Mouse (Mus musculus) forebrain, postnatal 0 days (tissue): ENCODE data around the gene Cyp1a1. TPM values are rescaled to one million over a fixed set of nuclear protein-coding genes. Genes with fewer than 3 reads are reported as not detected.

ENCODE experiments used
- ATAC-seq: fragments of 200-750 bp; cut with Nextera tagmentation; 2 replicates; pipeline ENCODE4 v1.8.0; 2017; ENCODE audit warnings: mild to moderate bottlenecking, moderate library complexity
- DNase-seq: peaks from one replicate; pipeline ENCODE4 v3.0.0-alpha.2; 2015
- H3K27ac ChIP-seq: fragments of 300-500 bp; sonication (generic); 2 replicates; pipeline ENCODE4 v1.5.1; 2014; ENCODE audit warnings: low read depth, mild to moderate bottlenecking, antibody characterized with exemption, low read length, moderate library complexity, mixed read lengths
- H3K27me3 ChIP-seq: fragments of 300-500 bp; sonication (generic); 2 replicates; pipeline ENCODE4 v1.6.1; 2014; ENCODE audit warnings: mild to moderate bottlenecking, low read length, mixed read lengths; ENCODE audit not compliant: insufficient read depth
- H3K36me3 ChIP-seq: fragments of 300-500 bp; sonication (generic); 2 replicates; pipeline ENCODE4 v1.6.1; 2014; ENCODE audit warnings: mild to moderate bottlenecking, moderate library complexity; ENCODE audit not compliant: insufficient read depth
- H3K4me1 ChIP-seq: fragments of 300-500 bp; sonication (generic); 2 replicates; pipeline ENCODE4 v1.6.1; 2014; ENCODE audit warnings: antibody characterized with exemption; ENCODE audit not compliant: insufficient read depth
- H3K4me2 ChIP-seq: fragments of 300-500 bp; sonication (generic); 2 replicates; pipeline ENCODE4 v1.6.1; 2014; ENCODE audit warnings: low read depth, mild to moderate bottlenecking, moderate library complexity
- H3K4me3 ChIP-seq: fragments of 300-500 bp; sonication (generic); 2 replicates; pipeline ENCODE4 v1.5.1; 2014; ENCODE audit warnings: low read depth, low read length, mixed read lengths
- H3K9ac ChIP-seq: fragments of 300-500 bp; sonication (generic); 2 replicates; pipeline ENCODE4 v1.6.1; 2014; ENCODE audit warnings: mild to moderate bottlenecking
- H3K9me3 ChIP-seq: fragments of 300-500 bp; sonication (generic); 2 replicates; pipeline ENCODE4 v1.6.1; 2016; ENCODE audit warnings: low read length
- CTCF ChIP-seq: sonication (generic); IDR thresholded peaks from 2 replicates; pipeline ENCODE4 v1.5.1; 2016; ENCODE audit warnings: antibody characterized with exemption, control low read depth, low read depth
- WGBS: fragments of 180-500 bp; shearing (Covaris S2); extraction: QIAGEN DNeasy Blood & Tissue Kit; methylation state at CpG from one replicate; pipeline ENCODE4 v1.1.7; 2014; 5-methylcytosine and 5-hydroxymethylcytosine counted together
- polyA plus RNA-seq: library from polyadenylated mRNA; unstranded; fragments of >200 nt; fragmentation: Nextera tagmentation; extraction: Ambion mirVana; gene quantifications from 2 replicates; pipeline ENCODE4 v1.2.1, GENCODE M21; 2015
- total RNA-seq: library from RNA; depleted of rRNA; stranded (reverse); fragments of >200 nt; gene quantifications from 2 replicates; pipeline ENCODE4 v1.2.3, GENCODE M21; 2014

Gene Cyp1a1
- total and polyA plus RNA-seq, 2 experiments from 2014 or later: 0.42 to 0.67 TPM

DNA sequence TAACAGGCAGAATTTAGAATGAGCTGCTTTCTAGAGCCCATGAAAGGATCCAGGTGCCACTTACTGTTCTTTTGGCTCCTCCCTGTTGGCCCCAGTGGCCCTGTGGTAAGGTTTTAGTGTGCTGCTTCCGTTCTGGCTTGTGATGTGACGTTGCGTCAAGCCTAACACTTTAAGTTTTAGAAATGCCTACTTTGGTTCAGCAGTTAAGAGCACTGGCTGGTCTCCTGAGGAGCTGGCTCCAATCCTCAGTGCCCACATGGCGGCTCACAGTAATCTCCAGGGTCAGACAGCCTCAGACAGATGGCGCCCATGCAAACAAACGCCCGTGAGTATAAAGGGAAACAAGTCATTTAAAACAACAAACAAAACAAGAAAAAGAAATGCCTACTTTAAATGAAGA, 30.7 kb downstream of the Cyp1a1 start:
- ATAC-seq (no peak), DNase-seq (no peak)
- no peak overlapping the region for H3K27ac ChIP-seq
- H3K27me3 ChIP-seq: no peaks in the 10 kb centered on the region
- H3K4me2 ChIP-seq: no peak overlapping the region
- H3K4me3 ChIP-seq: no peak overlapping the region
- WGBS: 50% methylated on average over 7 of the region's 7 CpGs
- no peak overlapping the region for H3K9ac ChIP-seq
- TF ChIP-seq CTCF: no peak
- no peaks in the 10 kb centered on the region for H3K4me1 ChIP-seq
- peaks cover 38% of the 10 kb centered on the region for H3K36me3 ChIP-seq
- H3K9me3 ChIP-seq: no peaks in the 10 kb centered on the region

DNA sequence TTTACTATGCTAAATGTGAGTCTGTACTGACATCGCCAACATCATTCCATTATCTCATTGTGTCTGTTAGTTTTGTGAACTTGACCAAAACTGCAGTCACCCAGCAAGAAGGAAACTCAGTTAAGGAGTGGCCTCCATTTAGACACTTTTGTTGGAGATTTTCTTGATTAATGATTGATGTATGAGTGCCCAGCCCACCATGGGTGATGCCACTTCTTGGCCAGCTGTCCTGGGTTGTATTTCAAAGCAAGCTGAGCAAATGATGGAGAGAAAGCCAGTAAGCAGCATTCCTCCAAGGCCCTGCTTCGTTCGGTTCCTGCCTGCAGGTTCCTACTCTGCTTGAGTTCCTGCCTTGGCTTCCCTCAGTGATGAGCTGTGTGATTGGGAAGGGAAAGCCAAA, 33.0 kb downstream of the Cyp1a1 start:
- Histone ChIP-seq H3K9ac (no peak overlapping the region), H3K4me1 (no peaks in the 10 kb centered on the region), H3K4me2 (no peak overlapping the region), H3K36me3 (peaks cover 20% of the 10 kb centered on the region), H3K27me3 (no peaks in the 10 kb centered on the region), H3K27ac (no peak overlapping the region), H3K4me3 (no peak overlapping the region), H3K9me3 (no peaks in the 10 kb centered on the region)
- ATAC-seq: no peak
- no peak for DNase-seq
- TF ChIP-seq CTCF: no peak
- WGBS: 92% methylated on average over 3 of the region's 3 CpGs

DNA sequence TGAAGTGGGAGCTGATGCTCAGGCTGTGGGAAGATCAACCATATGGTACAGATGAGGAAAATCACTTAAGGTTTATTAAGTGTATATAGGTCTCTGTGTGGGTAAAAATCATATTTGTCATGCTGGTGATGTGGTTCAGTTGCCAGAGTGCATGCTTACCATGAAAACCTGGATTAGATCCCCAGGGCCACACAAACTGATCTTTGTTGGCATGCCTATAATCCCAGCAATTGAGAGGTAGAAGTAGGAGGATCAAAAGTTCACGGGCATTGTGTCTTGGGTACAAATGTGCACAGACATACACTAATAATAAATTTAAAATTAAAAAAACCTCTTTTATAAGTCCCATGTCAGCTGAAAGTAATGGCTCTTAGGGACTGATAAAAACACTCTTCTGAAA, 34.6 kb downstream of the Cyp1a1 start:
- Histone ChIP-seq H3K4me1 (no peaks in the 10 kb centered on the region), H3K27me3 (no peaks in the 10 kb centered on the region), H3K4me3 (no peak overlapping the region), H3K9ac (no peak overlapping the region), H3K9me3 (no peaks in the 10 kb centered on the region), H3K4me2 (no peak overlapping the region), H3K36me3 (peaks cover 12% of the 10 kb centered on the region; the same call in 1 of the 2 replicates), H3K27ac (no peak overlapping the region)
- DNase-seq: no peak
- ATAC-seq: no peak
- 81% methylated on average over 1 of the region's 1 CpGs for WGBS
- TF ChIP-seq CTCF: no peak

DNA sequence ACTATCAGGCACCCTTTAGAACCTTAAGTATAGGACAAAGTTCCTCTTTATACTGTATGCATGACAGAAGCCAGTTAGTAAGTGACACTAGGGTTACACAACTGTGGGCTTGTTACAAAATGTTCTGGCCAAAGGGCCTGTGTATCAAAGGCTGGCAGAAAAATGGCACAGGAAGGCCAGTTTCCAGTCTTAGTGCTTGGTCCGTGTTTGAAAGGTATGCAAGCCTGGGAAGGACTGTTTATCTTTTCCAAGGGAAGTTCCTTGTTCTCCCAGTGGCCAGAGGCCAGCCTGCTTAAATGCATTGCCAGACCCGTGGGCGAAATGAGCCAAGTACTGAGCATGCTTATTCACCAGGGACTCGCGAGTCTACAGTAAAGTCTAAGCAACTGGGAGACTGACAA, 35.6 kb downstream of the Cyp1a1 start:
- no peaks in the 10 kb centered on the region for H3K27me3 ChIP-seq
- H3K9ac ChIP-seq: no peak overlapping the region
- DNase-seq (peak; percentile 68), ATAC-seq (peak; percentile 60)
- no peak overlapping the region for H3K4me2 ChIP-seq
- WGBS: 54% methylated on average over 5 of the region's 5 CpGs
- no peak for TF ChIP-seq CTCF
- H3K4me1 ChIP-seq: no peaks in the 10 kb centered on the region
- no peak overlapping the region for H3K4me3 ChIP-seq
- no peak overlapping the region for H3K27ac ChIP-seq
- H3K36me3 ChIP-seq: peaks cover 10% of the 10 kb centered on the region; the same call in 1 of the 2 replicates
- H3K9me3 ChIP-seq: no peaks in the 10 kb centered on the region

DNA sequence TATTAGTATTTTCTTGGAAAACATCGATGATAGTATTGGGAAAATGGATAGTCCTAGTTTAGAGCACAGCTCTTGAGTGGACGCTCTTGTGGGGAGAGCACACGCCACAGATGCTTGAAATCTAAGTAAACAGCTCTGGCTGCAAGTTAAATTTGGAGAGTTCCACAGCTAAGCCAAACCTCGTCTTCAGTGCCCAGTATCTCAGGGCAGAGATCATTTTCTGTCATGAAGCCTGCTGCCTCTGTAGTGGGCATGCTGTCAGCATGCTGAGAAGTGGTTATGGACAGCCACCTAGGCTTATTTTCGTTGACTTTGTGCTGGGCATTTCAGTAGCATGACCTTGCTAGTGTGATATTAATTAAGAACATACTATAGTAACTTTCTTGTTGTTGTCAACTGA, 36.1 kb downstream of the Cyp1a1 start:
- no peak for TF ChIP-seq CTCF
- H3K4me2 ChIP-seq: no peak overlapping the region
- H3K9ac ChIP-seq: no peak overlapping the region
- ATAC-seq (no peak), DNase-seq (no peak)
- H3K4me1 ChIP-seq: no peaks in the 10 kb centered on the region
- WGBS: 79% methylated on average over 5 of the region's 5 CpGs
- H3K27me3 ChIP-seq: no peaks in the 10 kb centered on the region
- H3K9me3 ChIP-seq: no peaks in the 10 kb centered on the region
- peaks cover 9% of the 10 kb centered on the region; the same call in 1 of the 2 replicates for H3K36me3 ChIP-seq
- H3K27ac ChIP-seq: no peak overlapping the region
- no peak overlapping the region for H3K4me3 ChIP-seq

DNA sequence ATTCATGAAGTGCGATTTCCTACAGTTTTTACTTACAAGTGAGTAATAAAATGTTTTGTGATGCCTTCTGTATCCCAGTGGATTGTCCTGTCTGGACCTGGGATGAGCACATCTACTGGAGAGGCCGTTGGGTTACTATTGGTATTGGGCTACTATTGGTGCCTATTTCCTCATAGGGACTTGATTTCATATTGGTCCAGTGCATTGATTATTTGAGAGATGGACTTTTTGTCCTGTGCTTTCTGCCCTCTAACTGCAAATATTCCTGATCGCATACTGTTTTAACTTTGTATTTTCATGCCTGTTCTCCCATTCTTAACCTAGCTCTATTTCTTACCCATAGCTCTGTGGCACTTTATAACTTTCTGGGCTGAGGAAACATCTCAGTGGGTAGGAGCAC, 37.0 kb downstream of the Cyp1a1 start:
- no peaks in the 10 kb centered on the region for H3K9me3 ChIP-seq
- no peak overlapping the region for H3K4me3 ChIP-seq
- DNase-seq (no peak), ATAC-seq (no peak)
- H3K36me3 ChIP-seq: peaks cover 17% of the 10 kb centered on the region
- no peaks in the 10 kb centered on the region for H3K27me3 ChIP-seq
- no peak for TF ChIP-seq CTCF
- no peak overlapping the region for H3K4me2 ChIP-seq
- H3K9ac ChIP-seq: no peak overlapping the region
- 98% methylated on average over 3 of the region's 3 CpGs for WGBS
- no peak overlapping the region for H3K27ac ChIP-seq
- H3K4me1 ChIP-seq: no peaks in the 10 kb centered on the region

DNA sequence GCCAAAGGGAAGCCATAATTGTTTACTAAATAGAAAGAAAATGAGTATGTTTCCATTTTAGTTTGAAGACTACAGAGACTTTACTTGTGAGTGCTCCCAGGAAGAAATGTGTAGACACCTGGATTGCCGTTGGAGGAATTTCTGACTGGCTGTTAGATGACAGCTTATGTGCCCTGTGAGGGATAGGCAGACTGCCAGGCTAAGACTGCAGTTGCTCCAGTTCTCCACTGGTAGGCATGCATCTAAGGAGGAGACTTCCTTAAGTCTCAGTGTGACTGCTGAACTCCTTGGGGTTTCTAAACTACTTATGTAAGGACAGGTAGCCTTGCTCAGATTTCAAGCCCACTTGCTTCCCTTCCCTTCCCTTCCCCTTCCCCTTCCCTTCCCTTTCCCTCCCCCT, 40.6 kb downstream of the Cyp1a1 start:
- peak; percentile 19; the same call in 1 of the 2 replicates for TF ChIP-seq CTCF
- H3K4me1 ChIP-seq: no peaks in the 10 kb centered on the region
- H3K4me2 ChIP-seq: no peak overlapping the region
- H3K9ac ChIP-seq: no peak overlapping the region
- 79% methylated on average over 1 of the region's 1 CpGs for WGBS
- H3K27me3 ChIP-seq: no peaks in the 10 kb centered on the region
- H3K36me3 ChIP-seq: peaks cover 21% of the 10 kb centered on the region
- no peak for DNase-seq
- ATAC-seq: no peak
- no peaks in the 10 kb centered on the region for H3K9me3 ChIP-seq
- no peak overlapping the region for H3K27ac ChIP-seq
- no peak overlapping the region for H3K4me3 ChIP-seq

DNA sequence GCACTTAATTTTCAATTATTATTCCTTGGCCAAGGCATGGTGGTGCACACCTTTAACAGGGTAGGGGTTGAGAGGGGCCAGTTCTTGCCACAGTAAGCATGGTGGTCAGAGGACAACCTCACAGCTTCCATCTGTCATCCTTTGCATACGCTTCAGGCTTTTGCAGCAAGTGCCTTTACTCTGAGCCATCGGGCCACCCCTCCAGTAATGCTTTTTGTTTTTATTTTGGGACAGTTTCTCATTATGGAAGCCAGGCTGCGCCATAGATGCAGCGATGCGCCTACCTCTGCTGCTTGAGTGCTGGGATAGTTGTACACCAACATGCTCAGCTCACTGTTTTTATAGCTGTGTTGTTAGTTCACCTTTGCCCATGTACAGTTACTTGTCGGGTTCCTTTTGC, 45.9 kb downstream of the Cyp1a1 start:
- no peak for TF ChIP-seq CTCF
- Histone ChIP-seq H3K27ac (no peak overlapping the region), H3K9ac (no peak overlapping the region), H3K27me3 (no peaks in the 10 kb centered on the region), H3K36me3 (peaks cover 15% of the 10 kb centered on the region), H3K4me2 (no peak overlapping the region), H3K9me3 (no peaks in the 10 kb centered on the region), H3K4me3 (no peak overlapping the region), H3K4me1 (no peaks in the 10 kb centered on the region)
- WGBS: 96% methylated on average over 6 of the region's 6 CpGs
- DNase-seq: no peak
- ATAC-seq: no peak
